Mouse (Mus musculus): ENCODE measurements around the gene Nceh1.

GRCm38 (mm10) chr3:27249030-27249429 lies 66.3 kb downstream of the Nceh1 start:
- TF ChIP-seq POLR2A (IDR thresholded peaks at IDR 0.05; ENCODE audit: extremely low read depth, insufficient read depth, low read length) (no peak), CTCF (IDR thresholded peaks at IDR 0.05; ENCODE audit: low read depth, low read length) (no peak)
